Mouse (Mus musculus): ENCODE measurements around the gene Slc1a6. TPM values are rescaled to one million over a fixed set of nuclear protein-coding genes. Genes with fewer than 3 reads are reported as not detected.
"Not testable (repeated sequence)": the region's sequence is repeated elsewhere in the genome, so short reads cannot be mapped to it uniquely, and the experiment has no call there.

The Slc1a6 gene
- polyA plus RNA-seq, 1 experiment from 2014 or later, result 0.68 TPM

- 10% methylated on average over 22 of the region's 22 CpGs for WGBS
- H3K27ac ChIP-seq, result peak overlapping the region; percentile 77
Measured at GRCm38 (mm10) chr10:78787566-78788087, 7.3 kb downstream of the Slc1a6 start.

GRCm38 (mm10) chr10:78790561-78790960 is 10.3 kb downstream of the Slc1a6 start:
- no peak overlapping the region for H3K27ac ChIP-seq
- no peak for DNase-seq (ENCODE audit: low spot score)
- 29% methylated on average over 1 of the region's 1 CpGs for WGBS

More at GRCm38 (mm10) chr10:78787566-78788087, 7.3 kb downstream of the Slc1a6 start:
- Histone ChIP-seq H3K4me1 (peaks cover 8% of the 10 kb centered on the region; the same call in 1 of the 2 replicates), H3K9me3 (no peaks in the 10 kb centered on the region), H3K4me3 (peak overlapping the region; percentile 53), H3K36me3 (no peaks in the 10 kb centered on the region), H3K27me3 (ENCODE audit: insufficient read depth, poor library complexity, severe bottlenecking) (no peaks in the 10 kb centered on the region)
- DNase-seq (ENCODE audit: low spot score), result peak; percentile 88

GRCm38 (mm10) chr10:78801449-78801848 is 21.2 kb downstream of the Slc1a6 start:
- Histone ChIP-seq H3K4me1 (no peaks in the 10 kb centered on the region), H3K27ac (no peak overlapping the region), H3K4me3 (no peak overlapping the region), H3K36me3 (no peaks in the 10 kb centered on the region), H3K9me3 (no peaks in the 10 kb centered on the region), H3K27me3 (ENCODE audit: insufficient read depth, poor library complexity, severe bottlenecking) (no peaks in the 10 kb centered on the region)
- 76% methylated on average over 2 of the region's 2 CpGs for WGBS
- DNase-seq (ENCODE audit: low spot score), result no peak

More at GRCm38 (mm10) chr10:78790561-78790960, 10.3 kb downstream of the Slc1a6 start:
- Histone ChIP-seq H3K36me3 (no peaks in the 10 kb centered on the region), H3K27me3 (ENCODE audit: insufficient read depth, poor library complexity, severe bottlenecking) (no peaks in the 10 kb centered on the region), H3K4me1 (peaks cover 8% of the 10 kb centered on the region; the same call in 1 of the 2 replicates), H3K9me3 (no peaks in the 10 kb centered on the region), H3K4me3 (no peak overlapping the region)

DNA sequence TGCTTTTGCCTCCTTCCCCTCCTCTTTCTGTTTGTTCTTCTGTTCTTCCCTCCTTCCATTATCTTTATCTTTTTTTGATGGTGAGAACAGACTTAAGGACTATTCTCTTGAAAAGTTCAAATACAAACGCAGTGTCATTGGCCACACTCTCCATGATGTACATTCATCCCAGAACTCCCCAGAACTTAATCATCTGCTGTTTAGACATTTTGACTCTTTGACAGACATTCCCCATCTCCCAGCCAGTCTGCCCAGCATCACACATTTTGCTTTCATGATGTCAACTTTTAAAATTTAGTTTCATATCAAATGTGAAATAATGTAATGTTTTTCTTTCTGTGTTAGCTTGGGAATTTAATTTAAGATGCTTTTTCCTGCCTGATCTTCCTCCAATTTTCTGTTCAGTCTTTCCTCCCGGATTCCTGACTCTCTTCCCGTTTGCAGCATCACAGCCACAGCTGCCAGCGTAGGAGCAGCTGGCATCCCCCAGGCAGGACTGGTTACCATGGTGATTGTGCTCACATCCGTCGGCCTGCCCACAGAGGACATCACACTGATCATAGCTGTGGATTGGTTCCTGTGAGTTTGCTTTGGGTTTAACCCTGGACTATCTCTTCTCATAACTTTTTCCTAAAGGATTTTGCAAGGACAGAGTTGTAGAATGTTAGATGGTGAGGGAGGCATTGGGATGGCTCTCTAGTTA is 32.2 kb downstream of the Slc1a6 start:
- H3K27me3 ChIP-seq (ENCODE audit: insufficient read depth, poor library complexity, severe bottlenecking), result no peaks in the 10 kb centered on the region
- no peak overlapping the region for H3K4me3 ChIP-seq
- no peaks in the 10 kb centered on the region for H3K4me1 ChIP-seq
- no peaks in the 10 kb centered on the region for H3K9me3 ChIP-seq
- no peaks in the 10 kb centered on the region for H3K36me3 ChIP-seq
- no peak overlapping the region for H3K27ac ChIP-seq
- WGBS, result 67% methylated on average over 6 of the region's 6 CpGs
- DNase-seq (ENCODE audit: low spot score), result no peak

GRCm38 (mm10) chr10:78840456-78840855 is 60.2 kb downstream of the Slc1a6 start:
- 84% methylated on average over 12 of the region's 12 CpGs for WGBS
- H3K36me3 ChIP-seq; H3K4me1 ChIP-seq; H3K4me3 ChIP-seq; DNase-seq (ENCODE audit: low spot score); H3K27me3 ChIP-seq (ENCODE audit: insufficient read depth, poor library complexity, severe bottlenecking); H3K27ac ChIP-seq; H3K9me3 ChIP-seq: not testable (repeated sequence)

GRCm38 (mm10) chr10:78852066-78852465 is 71.8 kb downstream of the Slc1a6 start, which contains the start of gene Olfr1356:
TSS of gene Olfr1356 (minus strand) at chr10:78852166.
- Histone ChIP-seq H3K9me3 (no peaks in the 10 kb centered on the region), H3K4me3 (no peak within 1 kb of the TSS), H3K27ac (no peak within 1 kb of the TSS), H3K4me1 (no peaks in the 10 kb centered on the region), H3K27me3 (ENCODE audit: insufficient read depth, poor library complexity, severe bottlenecking) (no peaks in the 10 kb centered on the region), H3K36me3 (no peaks in the 10 kb centered on the region)
- DNase-seq (ENCODE audit: low spot score), result no peak
- WGBS, result 77% methylated on average over 2 of the region's 2 CpGs

Other genes starting within 250 kb of the Slc1a6 start
- gene Ilvbl, start 206.2 kb upstream of the Slc1a6 start, polyA plus RNA-seq (2016; fragmentation: Nextera tagmentation; extraction: Ambion mirVana), result 41.3 and 43.1 TPM in 2 replicates
- gene Syde1, start 188.5 kb upstream of the Slc1a6 start, polyA plus RNA-seq (2016; fragmentation: Nextera tagmentation; extraction: Ambion mirVana), result 12.2 and 13.3 TPM in 2 replicates
- gene Olfr1357, start 162.4 kb upstream of the Slc1a6 start, polyA plus RNA-seq (2016; fragmentation: Nextera tagmentation; extraction: Ambion mirVana), result not detected in 2 replicates
- not detected in 2 replicates for gene Casp14, start 62.2 kb upstream of the Slc1a6 start, polyA plus RNA-seq (2016; fragmentation: Nextera tagmentation; extraction: Ambion mirVana)
- gene Ccdc105, start 27.4 kb upstream of the Slc1a6 start, polyA plus RNA-seq (2016; fragmentation: Nextera tagmentation; extraction: Ambion mirVana), result not detected in 2 replicates
- gene Olfr1356, start 71.7 kb downstream of the Slc1a6 start, polyA plus RNA-seq (2016; fragmentation: Nextera tagmentation; extraction: Ambion mirVana), result not detected in 2 replicates
- gene Olfr1355, start 95.0 kb downstream of the Slc1a6 start, polyA plus RNA-seq (2016; fragmentation: Nextera tagmentation; extraction: Ambion mirVana), result not detected in 2 replicates
- not detected in 2 replicates for gene Olfr1354, start 132.7 kb downstream of the Slc1a6 start, polyA plus RNA-seq (2016; fragmentation: Nextera tagmentation; extraction: Ambion mirVana)
- not detected in 2 replicates for gene Olfr8, start 170.1 kb downstream of the Slc1a6 start, polyA plus RNA-seq (2016; fragmentation: Nextera tagmentation; extraction: Ambion mirVana)
- gene Olfr1353, start 182.8 kb downstream of the Slc1a6 start, polyA plus RNA-seq (2016; fragmentation: Nextera tagmentation; extraction: Ambion mirVana), result not detected in 2 replicates
- not detected in 2 replicates for gene Olfr1352, start 200.6 kb downstream of the Slc1a6 start, polyA plus RNA-seq (2016; fragmentation: Nextera tagmentation; extraction: Ambion mirVana)
- not detected in 2 replicates for gene Olfr1351, start 232.0 kb downstream of the Slc1a6 start, polyA plus RNA-seq (2016; fragmentation: Nextera tagmentation; extraction: Ambion mirVana)
- 0.17 TPM in 1 of 2 replicates, not detected in the other for gene Olfr57, start 248.2 kb downstream of the Slc1a6 start, polyA plus RNA-seq (2016; fragmentation: Nextera tagmentation; extraction: Ambion mirVana)